In genomic region chr10:122931851-122932550, GRCm38 (mm10) we compare ENCODE assay signal across 8 mouse cellular contexts.
DNase-seq lines count a peak whose midpoint lies in the region; ATAC-seq lines count a peak whose summit lies in the region.

No protein-coding gene starts in this region.

- peaks cover 29% of the 10 kb centered on the region for H3K4me1 ChIP-seq in kidney, embryonic 16.5 days (ENCODE audit: insufficient read depth, low read length)
- H3K4me1 ChIP-seq in embryonic facial prominence, embryonic 13.5 days = peaks cover 55% of the 10 kb centered on the region
- peaks cover 42% of the 10 kb centered on the region for H3K4me1 ChIP-seq in hindbrain, embryonic 15.5 days (replicated peaks)
- H3K4me1 ChIP-seq in neural tube, embryonic 12.5 days = peaks cover 38% of the 10 kb centered on the region

- H3K27me3 ChIP-seq in kidney, embryonic 16.5 days (ENCODE audit: insufficient read depth, low read length) = no peaks in the 10 kb centered on the region
- no peaks in the 10 kb centered on the region for H3K27me3 ChIP-seq in embryonic facial prominence, embryonic 13.5 days
- H3K27me3 ChIP-seq in hindbrain, embryonic 15.5 days = no peaks in the 10 kb centered on the region
- H3K27me3 ChIP-seq in neural tube, embryonic 12.5 days (replicated peaks) = 0 out of 2 replicates have a peak, but pooled peaks cover 4% of the 10 kb centered on the region

- 71% methylated on average over 10 of the region's 10 CpGs for WGBS in kidney, embryonic 16.5 days
- 69% methylated on average over 10 of the region's 10 CpGs for WGBS in embryonic facial prominence, embryonic 13.5 days
- 29% methylated on average over 10 of the region's 10 CpGs for WGBS in hindbrain, embryonic 15.5 days
- 19% methylated on average over 10 of the region's 10 CpGs for WGBS in neural tube, embryonic 12.5 days

- H3K36me3 ChIP-seq in kidney, embryonic 16.5 days (ENCODE audit: insufficient read depth, low read length) = no peaks in the 10 kb centered on the region
- H3K36me3 ChIP-seq in embryonic facial prominence, embryonic 13.5 days = no peaks in the 10 kb centered on the region
- H3K36me3 ChIP-seq in hindbrain, embryonic 15.5 days = no peaks in the 10 kb centered on the region
- no peaks in the 10 kb centered on the region for H3K36me3 ChIP-seq in neural tube, embryonic 12.5 days

- 0 out of 2 replicates have a peak, but pooled peaks have one; percentile 9 for ATAC-seq in kidney, embryonic 16.5 days (ENCODE audit: low FRiP score, low TSS enrichment)
- ATAC-seq in embryonic facial prominence, embryonic 13.5 days (ENCODE audit: insufficient number of reproducible peaks, insufficient read depth, low FRiP score, low TSS enrichment, low read depth) = no peak
- ATAC-seq in hindbrain, embryonic 15.5 days (ENCODE audit: low FRiP score, low read depth) = peak; percentile 82
- ATAC-seq in neural tube, embryonic 12.5 days (ENCODE audit: low FRiP score, low read depth) = peak; percentile 94

- no peak overlapping the region for H3K9ac ChIP-seq in kidney, embryonic 16.5 days (replicated peaks; ENCODE audit: low read length)
- no peak overlapping the region for H3K9ac ChIP-seq in embryonic facial prominence, embryonic 13.5 days
- no peak overlapping the region for H3K9ac ChIP-seq in hindbrain, embryonic 15.5 days
- H3K9ac ChIP-seq in neural tube, embryonic 12.5 days = no peak overlapping the region

- H3K9me3 ChIP-seq in kidney, embryonic 16.5 days (ENCODE audit: low read length) = no peaks in the 10 kb centered on the region
- no peaks in the 10 kb centered on the region for H3K9me3 ChIP-seq in embryonic facial prominence, embryonic 13.5 days
- H3K9me3 ChIP-seq in hindbrain, embryonic 15.5 days = no peaks in the 10 kb centered on the region
- H3K9me3 ChIP-seq in neural tube, embryonic 12.5 days = no peaks in the 10 kb centered on the region

- no peak for DNase-seq in kidney, postnatal 4 days
- no peak for DNase-seq in spleen, postnatal 4 days (ENCODE audit: low spot score in 2 of 2)
- no peak for DNase-seq in urinary bladder, postnatal 25 days (ENCODE audit: low spot score)
- no peak for DNase-seq in thymus, postnatal 4 days

- H3K4me2 ChIP-seq in kidney, embryonic 16.5 days (replicated peaks; ENCODE audit: low read depth, low read length) = no peak overlapping the region
- no peak overlapping the region for H3K4me2 ChIP-seq in embryonic facial prominence, embryonic 13.5 days
- H3K4me2 ChIP-seq in hindbrain, embryonic 15.5 days = no peak overlapping the region
- peak overlapping the region; percentile 17 for H3K4me2 ChIP-seq in neural tube, embryonic 12.5 days (replicated peaks)

- H3K27ac ChIP-seq in kidney, embryonic 16.5 days (ENCODE audit: low read length) = peak overlapping the region; percentile 57
- H3K27ac ChIP-seq in embryonic facial prominence, embryonic 13.5 days = peak overlapping the region; percentile 62
- peak overlapping the region; percentile 79 for H3K27ac ChIP-seq in hindbrain, embryonic 15.5 days (replicated peaks)
- peak overlapping the region; percentile 47 for H3K27ac ChIP-seq in neural tube, embryonic 12.5 days

- H3K4me3 ChIP-seq in kidney, embryonic 16.5 days (ENCODE audit: low read length) = no peak overlapping the region
- H3K4me3 ChIP-seq in embryonic facial prominence, embryonic 13.5 days = no peak overlapping the region
- no peak overlapping the region for H3K4me3 ChIP-seq in hindbrain, embryonic 15.5 days
- no peak overlapping the region for H3K4me3 ChIP-seq in neural tube, embryonic 12.5 days
